Mouse (Mus musculus): ENCODE data around the gene Rsph3b. TPM values are rescaled to one million over a fixed set of nuclear protein-coding genes. Genes with fewer than 3 reads are reported as not detected.
"Not testable (repeated sequence)": the region's sequence is repeated elsewhere in the genome, so short reads cannot be mapped to it uniquely, and the experiment has no call there.

The Rsph3b gene
- polyA plus RNA-seq, 2 experiments, result 5.4 to 11.0 TPM

DNA sequence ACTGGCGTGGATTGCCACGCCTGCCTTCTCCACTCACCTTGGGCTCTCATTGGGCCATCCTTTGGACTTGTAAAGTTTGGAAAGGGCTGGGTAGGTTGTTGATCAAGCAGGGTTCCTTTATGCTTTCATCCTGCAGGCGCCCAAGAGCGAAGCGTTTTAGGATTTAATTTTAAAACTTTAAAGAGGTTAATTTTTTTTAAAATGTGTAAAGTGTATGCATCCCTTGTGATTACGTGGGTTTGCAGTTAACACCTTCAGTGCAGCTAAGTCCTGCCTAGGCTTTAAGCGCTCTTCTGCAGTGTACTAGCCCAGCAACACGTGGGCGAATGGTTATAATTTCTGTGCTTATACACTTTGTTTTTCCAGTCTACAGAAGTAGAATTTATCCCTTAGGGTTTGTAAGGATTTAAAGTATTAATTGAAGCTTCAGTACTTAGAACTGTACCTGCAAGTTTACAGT lies 317 bp upstream of the Rsph3b start:
- ATAC-seq (ENCODE audit: insufficient read depth), result peak; percentile 14
- Histone ChIP-seq H3K4me3 (ENCODE audit: insufficient read depth in 1 of 2, low read depth in 2 of 2, low read length in 2 of 2) (peak overlapping the region; percentile 56 to 70), H3K4me2 (ENCODE audit: low read depth) (peak overlapping the region; percentile 79)
- H3K4me1 ChIP-seq (replicated peaks; ENCODE audit: control insufficient read depth in 2 of 2, insufficient read depth in 2 of 2, low read length in 1 of 2); H3K27ac ChIP-seq; DNase-seq (ENCODE audit: low read depth in 3 of 3, low spot score in 3 of 3); H3K9ac ChIP-seq (replicated peaks); H3K36me3 ChIP-seq (replicated peaks; ENCODE audit: control insufficient read depth, insufficient read depth, low read depth); H3K27me3 ChIP-seq (ENCODE audit: control insufficient read depth, insufficient read depth, low read length); H3K9me3 ChIP-seq (ENCODE audit: control insufficient read depth, low read length): not testable (repeated sequence)
- 10% methylated on average over 9 of the region's 9 CpGs for WGBS (ENCODE audit: insufficient replicate concordance)

DNA sequence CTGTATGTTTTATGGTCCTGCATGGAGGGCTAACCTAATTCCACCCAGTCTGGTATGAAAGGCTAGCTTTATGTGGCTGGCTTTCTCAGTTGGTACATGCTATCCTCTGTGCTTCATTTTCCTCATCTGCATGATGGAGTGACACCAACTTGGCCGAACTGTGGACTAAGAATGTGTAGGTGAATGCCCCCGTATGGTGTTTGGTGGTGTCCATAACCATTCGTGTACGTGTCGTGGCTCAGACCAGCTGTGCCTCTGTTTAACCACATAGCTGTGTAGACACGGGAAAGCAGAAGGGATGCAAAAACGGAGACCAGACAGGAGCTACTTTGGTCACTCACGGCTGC lies 872 bp downstream of the Rsph3b start:
- peak overlapping the region; percentile 79 for H3K4me2 ChIP-seq (ENCODE audit: low read depth)
- ATAC-seq (ENCODE audit: insufficient read depth); H3K36me3 ChIP-seq (replicated peaks; ENCODE audit: control insufficient read depth, insufficient read depth, low read depth); H3K9ac ChIP-seq (replicated peaks); DNase-seq (ENCODE audit: low read depth in 3 of 3, low spot score in 3 of 3); H3K9me3 ChIP-seq (ENCODE audit: control insufficient read depth, low read length); H3K4me1 ChIP-seq (replicated peaks; ENCODE audit: control insufficient read depth in 2 of 2, insufficient read depth in 2 of 2, low read length in 1 of 2); H3K27ac ChIP-seq; H3K27me3 ChIP-seq (ENCODE audit: control insufficient read depth, insufficient read depth, low read length): not testable (repeated sequence)
- WGBS (ENCODE audit: insufficient replicate concordance), result no CpG with 5 or more reads among the region's 8 CpGs
- H3K4me3 ChIP-seq (ENCODE audit: insufficient read depth in 1 of 2, low read depth in 2 of 2, low read length in 2 of 2), result peak overlapping the region in 1 of 2 experiments; percentile 70; a peak in 2 of 4 replicates

DNA sequence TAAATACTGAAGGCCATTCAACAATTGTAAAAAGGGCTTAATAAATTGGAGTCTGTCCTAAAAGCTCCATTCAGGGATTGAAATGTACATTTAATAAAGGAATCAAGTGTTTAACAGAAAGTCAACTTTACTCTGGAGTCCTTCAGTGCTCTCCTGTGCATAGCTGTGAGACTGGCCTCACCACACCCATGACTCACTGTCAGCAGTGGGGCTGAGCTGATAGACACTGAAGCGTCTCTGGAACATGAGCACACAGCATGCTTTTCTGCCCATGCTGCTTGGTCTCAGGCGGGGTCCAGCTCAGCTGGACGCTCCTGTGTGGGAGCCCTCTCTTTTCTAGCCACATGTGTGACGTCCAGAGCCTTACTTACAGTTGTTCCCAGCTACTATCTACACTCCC lies 5.9 kb downstream of the Rsph3b start:
- H3K36me3 ChIP-seq (replicated peaks; ENCODE audit: control insufficient read depth, insufficient read depth, low read depth); H3K9me3 ChIP-seq (ENCODE audit: control insufficient read depth, low read length); ATAC-seq (ENCODE audit: insufficient read depth); H3K27ac ChIP-seq; H3K4me3 ChIP-seq (ENCODE audit: insufficient read depth in 1 of 2, low read depth in 2 of 2, low read length in 2 of 2); H3K4me1 ChIP-seq (replicated peaks; ENCODE audit: control insufficient read depth in 2 of 2, insufficient read depth in 2 of 2, low read length in 1 of 2); H3K27me3 ChIP-seq (ENCODE audit: control insufficient read depth, insufficient read depth, low read length); H3K9ac ChIP-seq (replicated peaks); H3K4me2 ChIP-seq (ENCODE audit: low read depth); DNase-seq (ENCODE audit: low read depth in 3 of 3, low spot score in 3 of 3): not testable (repeated sequence)
- no CpG with 5 or more reads among the region's 4 CpGs for WGBS (ENCODE audit: insufficient replicate concordance)

DNA sequence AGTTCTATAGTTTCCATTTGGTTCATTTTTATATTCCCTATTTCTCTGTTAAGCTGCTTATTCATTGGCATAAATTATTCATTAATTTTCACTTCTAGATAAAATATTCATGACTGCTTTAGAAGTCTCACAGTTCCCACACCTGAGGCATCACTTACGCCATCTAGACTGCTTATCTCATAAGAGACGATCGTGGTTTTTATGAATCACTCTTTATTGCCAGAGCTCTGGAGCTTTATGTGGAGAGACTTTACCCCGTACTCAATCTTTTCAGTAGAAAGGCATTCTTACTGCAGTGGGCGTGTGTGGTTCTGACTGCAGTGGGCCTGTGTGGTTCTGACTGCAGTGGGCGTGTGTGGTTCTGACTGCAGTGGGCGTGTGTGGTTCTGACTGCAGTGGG lies 16.9 kb downstream of the Rsph3b start:
- H3K9me3 ChIP-seq (ENCODE audit: control insufficient read depth, low read length); H3K27me3 ChIP-seq (ENCODE audit: control insufficient read depth, insufficient read depth, low read length); H3K9ac ChIP-seq (replicated peaks); H3K4me1 ChIP-seq (replicated peaks; ENCODE audit: control insufficient read depth in 2 of 2, insufficient read depth in 2 of 2, low read length in 1 of 2); ATAC-seq (ENCODE audit: insufficient read depth); DNase-seq (ENCODE audit: low read depth in 3 of 3, low spot score in 3 of 3); H3K27ac ChIP-seq; H3K4me3 ChIP-seq (ENCODE audit: insufficient read depth in 1 of 2, low read depth in 2 of 2, low read length in 2 of 2); H3K36me3 ChIP-seq (replicated peaks; ENCODE audit: control insufficient read depth, insufficient read depth, low read depth); H3K4me2 ChIP-seq (ENCODE audit: low read depth): not testable (repeated sequence)
- WGBS (ENCODE audit: insufficient replicate concordance), result 83% methylated on average over 6 of the region's 7 CpGs

DNA sequence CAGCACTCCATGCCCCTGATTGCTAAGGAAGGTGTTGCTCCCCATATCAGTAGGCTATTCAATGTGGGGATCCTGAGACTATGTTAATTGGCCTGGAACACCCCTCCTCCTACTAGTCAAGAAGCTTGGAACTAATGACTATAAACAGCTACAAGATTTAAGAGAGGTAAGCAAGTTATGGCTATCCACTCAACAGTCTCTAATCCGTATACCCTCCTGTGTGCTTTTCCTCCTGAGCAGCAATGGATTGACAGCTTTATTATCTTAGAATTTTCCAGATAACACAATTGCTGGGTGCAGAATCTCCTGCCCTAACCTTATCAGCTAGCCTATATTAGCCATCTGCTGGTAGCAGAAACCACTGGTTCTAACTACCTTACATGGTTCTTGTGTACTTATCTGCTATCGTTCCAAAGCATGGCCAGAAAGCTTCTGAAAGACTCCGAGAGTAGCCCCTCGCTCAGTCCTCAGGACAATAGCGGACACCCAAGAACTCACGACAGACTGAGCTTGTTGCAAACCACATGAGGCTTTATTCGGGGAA lies 28.1 kb downstream of the Rsph3b start:
- H3K36me3 ChIP-seq (replicated peaks; ENCODE audit: control insufficient read depth, insufficient read depth, low read depth); H3K27ac ChIP-seq; DNase-seq (ENCODE audit: low read depth in 3 of 3, low spot score in 3 of 3); H3K27me3 ChIP-seq (ENCODE audit: control insufficient read depth, insufficient read depth, low read length); H3K9me3 ChIP-seq (ENCODE audit: control insufficient read depth, low read length); H3K9ac ChIP-seq (replicated peaks); H3K4me2 ChIP-seq (ENCODE audit: low read depth); H3K4me1 ChIP-seq (replicated peaks; ENCODE audit: control insufficient read depth in 2 of 2, insufficient read depth in 2 of 2, low read length in 1 of 2); H3K4me3 ChIP-seq (ENCODE audit: insufficient read depth in 1 of 2, low read depth in 2 of 2, low read length in 2 of 2): not testable (repeated sequence)
- ATAC-seq (ENCODE audit: insufficient read depth), result peak; percentile 28; the same call in 1 of the 2 replicates
- 42% methylated on average over 7 of the region's 7 CpGs for WGBS (ENCODE audit: insufficient replicate concordance)

DNA sequence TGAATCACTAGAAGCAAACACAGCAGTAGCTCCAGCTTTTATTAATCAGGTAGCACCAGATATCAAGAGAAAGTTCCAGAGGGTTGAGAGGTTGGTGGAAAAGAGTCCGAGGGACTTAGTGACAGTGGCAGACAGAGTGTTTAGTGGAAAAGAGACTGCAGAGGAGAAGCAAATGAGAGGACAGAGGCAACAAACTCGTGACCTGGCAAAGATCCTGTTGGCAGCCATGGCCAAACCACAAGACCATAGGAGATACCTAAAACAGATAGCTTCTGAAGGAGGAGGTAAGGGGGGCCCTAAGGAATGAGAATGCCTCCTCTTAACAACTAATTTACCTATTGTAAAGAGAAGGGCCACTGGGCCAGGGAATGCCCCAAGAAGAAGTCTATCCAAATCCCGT lies 29.1 kb downstream of the Rsph3b start:
- H3K4me2 ChIP-seq (ENCODE audit: low read depth); H3K9ac ChIP-seq (replicated peaks); H3K4me1 ChIP-seq (replicated peaks; ENCODE audit: control insufficient read depth in 2 of 2, insufficient read depth in 2 of 2, low read length in 1 of 2); H3K4me3 ChIP-seq (ENCODE audit: insufficient read depth in 1 of 2, low read depth in 2 of 2, low read length in 2 of 2); DNase-seq (ENCODE audit: low read depth in 3 of 3, low spot score in 3 of 3); H3K27ac ChIP-seq; H3K27me3 ChIP-seq (ENCODE audit: control insufficient read depth, insufficient read depth, low read length); ATAC-seq (ENCODE audit: insufficient read depth); H3K9me3 ChIP-seq (ENCODE audit: control insufficient read depth, low read length); H3K36me3 ChIP-seq (replicated peaks; ENCODE audit: control insufficient read depth, insufficient read depth, low read depth): not testable (repeated sequence)
- 38% methylated on average over 3 of the region's 3 CpGs for WGBS (ENCODE audit: insufficient replicate concordance)

DNA sequence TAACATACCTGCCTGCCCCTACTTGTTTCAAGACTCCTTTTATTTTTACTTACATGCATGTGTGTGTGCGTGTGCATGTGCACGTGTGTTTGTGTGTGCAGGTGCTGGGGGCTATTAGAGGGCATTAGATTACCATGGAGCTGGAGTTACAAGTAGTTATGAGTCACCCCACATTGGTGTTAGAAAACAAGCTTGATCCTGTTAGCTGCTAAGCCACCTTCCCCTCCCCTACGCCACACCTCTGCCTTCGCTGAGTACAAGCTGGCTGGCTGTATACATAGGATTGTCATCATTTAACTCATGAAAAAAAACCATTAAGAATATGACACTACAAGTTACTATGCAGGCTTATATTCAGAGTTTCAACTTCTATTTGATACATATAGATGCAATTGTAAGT lies 33.2 kb downstream of the Rsph3b start:
- H3K27ac ChIP-seq; H3K9ac ChIP-seq (replicated peaks); H3K4me3 ChIP-seq (ENCODE audit: insufficient read depth in 1 of 2, low read depth in 2 of 2, low read length in 2 of 2); H3K36me3 ChIP-seq (replicated peaks; ENCODE audit: control insufficient read depth, insufficient read depth, low read depth); H3K9me3 ChIP-seq (ENCODE audit: control insufficient read depth, low read length); H3K4me2 ChIP-seq (ENCODE audit: low read depth); H3K4me1 ChIP-seq (replicated peaks; ENCODE audit: control insufficient read depth in 2 of 2, insufficient read depth in 2 of 2, low read length in 1 of 2); DNase-seq (ENCODE audit: low read depth in 3 of 3, low spot score in 3 of 3); H3K27me3 ChIP-seq (ENCODE audit: control insufficient read depth, insufficient read depth, low read length); ATAC-seq (ENCODE audit: insufficient read depth): not testable (repeated sequence)
- WGBS (ENCODE audit: insufficient replicate concordance), result 94% methylated on average over 2 of the region's 4 CpGs

DNA sequence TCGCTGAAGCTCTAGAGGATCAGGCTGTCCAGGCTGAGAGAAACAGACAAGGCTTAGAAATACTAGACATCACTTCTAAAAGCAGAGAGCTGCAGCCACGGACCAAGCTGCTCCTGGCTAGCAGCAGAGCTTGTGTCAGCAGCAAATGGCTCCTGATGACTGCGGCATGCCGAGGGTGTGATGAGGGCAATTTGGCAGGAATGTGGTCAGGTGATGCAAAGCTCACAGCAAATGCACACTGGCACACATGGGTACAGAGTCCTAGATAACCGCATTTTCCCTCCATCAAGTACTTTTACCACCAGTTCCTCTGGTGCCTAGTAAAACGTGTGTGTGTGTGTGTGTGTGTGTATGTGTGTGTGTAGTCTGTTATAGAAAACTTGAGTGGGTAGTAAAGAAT lies 34.4 kb downstream of the Rsph3b start:
- 55% methylated on average over 1 of the region's 6 CpGs for WGBS (ENCODE audit: insufficient replicate concordance)
- not testable (repeated sequence) for ATAC-seq (ENCODE audit: insufficient read depth); H3K9me3 ChIP-seq (ENCODE audit: control insufficient read depth, low read length); H3K4me1 ChIP-seq (replicated peaks; ENCODE audit: control insufficient read depth in 2 of 2, insufficient read depth in 2 of 2, low read length in 1 of 2); H3K36me3 ChIP-seq (replicated peaks; ENCODE audit: control insufficient read depth, insufficient read depth, low read depth); H3K4me3 ChIP-seq (ENCODE audit: insufficient read depth in 1 of 2, low read depth in 2 of 2, low read length in 2 of 2); DNase-seq (ENCODE audit: low read depth in 3 of 3, low spot score in 3 of 3); H3K9ac ChIP-seq (replicated peaks); H3K27me3 ChIP-seq (ENCODE audit: control insufficient read depth, insufficient read depth, low read length); H3K27ac ChIP-seq; H3K4me2 ChIP-seq (ENCODE audit: low read depth)
